Mouse (Mus musculus) liver, embryonic 13.5 days (tissue): ENCODE results near the gene Rbl2. TPM values are rescaled to one million over a fixed set of nuclear protein-coding genes. Genes with fewer than 3 reads are reported as not detected.

Source experiments
- ATAC-seq: fragments of 200-750 bp; cut with Nextera tagmentation; 2 replicates; pipeline ENCODE4 v1.8.0; 2017; ENCODE audit warnings: low read depth, mild to moderate bottlenecking, moderate number of reproducible peaks, moderate library complexity
- DNase-seq: peaks from one replicate; pipeline ENCODE4 v3.0.0; 2022
- H3K27ac ChIP-seq: fragments of 300-500 bp; sonication (generic); 2 replicates; pipeline ENCODE4 v1.5.1; 2015; ENCODE audit warnings: moderate library complexity, mild to moderate bottlenecking, inconsistent platforms
- H3K27me3 ChIP-seq: fragments of 300-500 bp; sonication (generic); 2 replicates; pipeline ENCODE4 v1.6.1; 2015; ENCODE audit warnings: mild to moderate bottlenecking, inconsistent platforms
- H3K36me3 ChIP-seq: fragments of 300-500 bp; sonication (generic); 2 replicates; pipeline ENCODE4 v1.6.1; 2015; ENCODE audit warnings: mild to moderate bottlenecking, inconsistent platforms
- H3K4me1 ChIP-seq: fragments of 300-500 bp; sonication (generic); replicated peaks from 2 replicates; pipeline ENCODE4 v1.6.1; 2015; ENCODE audit warnings: inconsistent platforms
- H3K4me2 ChIP-seq: fragments of 300-500 bp; sonication (generic); 2 replicates; pipeline ENCODE4 v1.6.1; 2015; ENCODE audit warnings: inconsistent platforms, mild to moderate bottlenecking, moderate library complexity
- H3K4me3 ChIP-seq: fragments of 300-500 bp; sonication (generic); replicated peaks from 2 replicates; pipeline ENCODE4 v1.5.1; 2015; ENCODE audit warnings: mild to moderate bottlenecking, inconsistent platforms
- H3K9ac ChIP-seq: fragments of 300-500 bp; sonication (generic); 2 replicates; pipeline ENCODE4 v1.6.1; 2015; ENCODE audit warnings: mild to moderate bottlenecking, inconsistent platforms
- H3K9me3 ChIP-seq: fragments of 300-500 bp; sonication (generic); replicated peaks from 2 replicates; pipeline ENCODE4 v1.6.1; 2016; ENCODE audit warnings: inconsistent platforms
- WGBS: fragments of 180-500 bp; shearing (Covaris S2); methylation state at CpG from one replicate; pipeline ENCODE4 v1.1.7; 2015; ENCODE audit not compliant: insufficient replicate concordance; 5-methylcytosine and 5-hydroxymethylcytosine counted together
- polyA plus RNA-seq: library from polyadenylated mRNA; unstranded; fragments of >200 nt; fragmentation: Nextera tagmentation; extraction: Ambion mirVana; gene quantifications from 2 replicates; pipeline ENCODE4 v1.2.1, GENCODE M21; 2015

Gene Rbl2
- polyA plus RNA-seq, 1 experiment from 2014 or later: 5.0 TPM

DNA sequence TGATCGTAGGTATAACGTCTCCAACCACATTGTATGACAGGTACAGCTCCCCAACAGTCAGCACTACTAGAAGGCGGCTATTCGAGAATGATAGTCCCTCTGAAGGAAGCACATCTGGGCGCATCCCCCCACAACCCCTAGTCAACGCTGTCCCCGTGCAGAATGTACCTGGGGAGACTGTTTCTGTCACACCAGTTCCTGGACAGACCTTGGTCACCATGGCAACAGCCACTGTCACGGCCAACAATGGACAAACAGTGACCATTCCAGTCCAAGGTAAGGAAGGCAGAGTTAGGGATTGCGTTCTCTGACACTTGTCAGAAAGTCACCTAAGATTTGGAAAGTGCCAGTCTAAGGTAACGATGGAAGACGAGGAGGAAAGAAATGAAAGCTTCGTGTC, 36.4 kb downstream of the Rbl2 start:
- Histone ChIP-seq H3K4me3 (no peak overlapping the region), H3K27ac (no peak overlapping the region), H3K4me1 (no peaks in the 10 kb centered on the region), H3K27me3 (no peaks in the 10 kb centered on the region), H3K4me2 (no peak overlapping the region), H3K36me3 (peaks cover 31% of the 10 kb centered on the region), H3K9ac (no peak overlapping the region), H3K9me3 (no peaks in the 10 kb centered on the region)
- 82% methylated on average over 12 of the region's 12 CpGs for WGBS
- no peak for ATAC-seq
- no peak for DNase-seq

DNA sequence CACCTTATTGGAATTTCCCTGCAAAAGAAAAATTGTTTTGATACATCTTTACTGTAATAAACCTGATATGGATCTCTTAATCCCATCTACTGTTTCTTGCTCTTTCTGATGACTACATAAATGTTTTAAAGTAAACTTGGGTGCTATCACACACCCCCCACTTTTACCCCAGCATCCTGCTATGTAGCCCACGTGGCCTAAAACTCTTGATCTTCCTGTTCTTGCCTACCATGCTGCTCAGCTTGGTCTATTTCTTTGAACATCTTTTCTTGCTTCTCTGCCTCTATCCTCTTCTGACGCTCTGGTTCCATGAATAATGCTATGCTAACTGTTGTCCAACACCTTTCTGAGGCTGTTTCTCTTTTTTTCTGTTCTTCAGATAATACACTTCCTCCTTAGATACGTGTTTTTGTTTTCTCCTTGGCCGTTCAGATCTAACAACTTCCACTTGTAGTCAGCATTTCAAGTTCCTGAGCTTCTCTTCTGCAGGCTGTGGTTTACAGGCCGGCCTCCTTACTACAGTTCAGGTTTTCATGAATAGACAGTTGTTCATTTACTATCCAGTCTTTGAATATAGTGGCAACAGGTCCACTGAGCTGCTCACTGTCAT, 42.1 kb downstream of the Rbl2 start:
- DNase-seq: no peak
- no peak overlapping the region; the same call in 1 of the 2 replicates for H3K27ac ChIP-seq
- no peak overlapping the region for H3K9ac ChIP-seq
- no peak for ATAC-seq
- H3K9me3 ChIP-seq: no peaks in the 10 kb centered on the region
- 48% methylated on average over 5 of the region's 5 CpGs for WGBS
- no peak overlapping the region for H3K4me2 ChIP-seq
- no peak overlapping the region for H3K4me3 ChIP-seq
- H3K4me1 ChIP-seq: no peaks in the 10 kb centered on the region
- H3K27me3 ChIP-seq: no peaks in the 10 kb centered on the region
- H3K36me3 ChIP-seq: peaks cover 33% of the 10 kb centered on the region

DNA sequence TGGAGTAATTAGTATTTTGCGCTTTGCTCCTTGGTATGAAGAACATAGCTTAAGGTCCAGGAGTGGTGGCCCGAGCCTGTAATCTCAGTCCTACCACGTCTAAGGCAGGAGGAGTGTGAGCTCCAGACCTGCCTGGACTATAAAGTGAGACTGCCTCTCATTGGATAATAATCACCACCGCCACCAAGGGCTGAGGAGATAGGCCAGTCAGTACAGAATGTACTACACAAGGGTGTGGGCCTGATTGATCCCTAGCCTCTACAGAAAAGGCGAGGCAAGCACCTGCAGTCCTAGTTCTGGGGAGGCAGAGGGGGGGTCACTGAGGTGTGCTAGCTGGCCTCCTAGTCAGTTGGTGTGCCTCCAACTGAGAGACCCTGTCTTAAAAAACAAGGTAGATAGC, 44.6 kb downstream of the Rbl2 start:
- no peak overlapping the region for H3K9ac ChIP-seq
- H3K4me3 ChIP-seq: no peak overlapping the region
- WGBS: 77% methylated on average over 5 of the region's 5 CpGs
- DNase-seq (no peak), ATAC-seq (no peak)
- H3K4me1 ChIP-seq: no peaks in the 10 kb centered on the region
- H3K4me2 ChIP-seq: no peak overlapping the region
- peaks cover 41% of the 10 kb centered on the region for H3K36me3 ChIP-seq
- H3K27ac ChIP-seq: no peak overlapping the region
- no peaks in the 10 kb centered on the region for H3K27me3 ChIP-seq
- H3K9me3 ChIP-seq: no peaks in the 10 kb centered on the region

DNA sequence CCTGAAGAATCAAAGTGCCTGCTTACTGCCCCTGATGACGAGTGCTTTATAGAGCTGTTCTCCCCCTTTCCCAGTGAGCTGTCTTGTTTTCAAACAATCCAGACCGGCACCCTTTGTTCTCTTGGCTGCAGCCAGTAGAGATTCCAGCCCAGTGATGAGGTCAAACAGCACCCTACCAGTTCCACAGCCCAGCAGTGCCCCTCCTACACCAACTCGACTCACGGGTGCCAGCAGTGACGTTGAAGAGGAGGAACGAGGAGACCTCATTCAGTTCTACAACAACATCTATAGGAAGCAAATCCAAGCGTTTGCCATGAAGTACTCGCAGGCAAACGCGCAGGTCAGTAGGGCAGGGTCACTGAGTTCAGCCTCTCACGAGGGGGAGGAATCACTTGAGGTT, 45.1 kb downstream of the Rbl2 start:
- no peaks in the 10 kb centered on the region for H3K4me1 ChIP-seq
- no peaks in the 10 kb centered on the region for H3K27me3 ChIP-seq
- 82% methylated on average over 11 of the region's 11 CpGs for WGBS
- no peak for DNase-seq
- no peak overlapping the region for H3K9ac ChIP-seq
- H3K36me3 ChIP-seq: peaks cover 41% of the 10 kb centered on the region
- no peaks in the 10 kb centered on the region for H3K9me3 ChIP-seq
- H3K27ac ChIP-seq: no peak overlapping the region
- no peak overlapping the region for H3K4me3 ChIP-seq
- H3K4me2 ChIP-seq: no peak overlapping the region
- no peak for ATAC-seq

DNA sequence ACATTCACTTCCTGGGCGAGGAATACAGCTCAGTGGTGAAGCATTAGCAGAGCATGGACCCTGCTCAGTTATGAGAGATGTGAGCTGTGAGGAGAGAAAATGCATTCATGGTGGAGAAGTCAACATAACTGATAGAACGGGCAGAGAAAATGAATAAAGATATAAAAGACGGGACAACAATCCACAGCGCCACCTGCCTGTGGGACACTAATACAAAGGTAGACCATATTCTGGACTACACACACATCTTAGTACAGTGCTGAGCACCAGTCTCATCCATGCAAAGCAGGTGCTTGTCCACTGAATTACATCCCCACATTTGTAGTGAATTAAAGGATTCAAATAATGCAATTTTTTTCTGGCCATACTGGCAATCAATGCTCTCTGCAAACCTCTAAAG, 47.7 kb downstream of the Rbl2 start:
- WGBS: 80% methylated on average over 4 of the region's 4 CpGs
- no peak for ATAC-seq
- Histone ChIP-seq H3K4me3 (no peak overlapping the region), H3K9me3 (no peaks in the 10 kb centered on the region), H3K27me3 (no peaks in the 10 kb centered on the region), H3K9ac (no peak overlapping the region), H3K27ac (no peak overlapping the region), H3K4me1 (no peaks in the 10 kb centered on the region), H3K4me2 (no peak overlapping the region), H3K36me3 (peaks cover 56% of the 10 kb centered on the region)
- DNase-seq: no peak

DNA sequence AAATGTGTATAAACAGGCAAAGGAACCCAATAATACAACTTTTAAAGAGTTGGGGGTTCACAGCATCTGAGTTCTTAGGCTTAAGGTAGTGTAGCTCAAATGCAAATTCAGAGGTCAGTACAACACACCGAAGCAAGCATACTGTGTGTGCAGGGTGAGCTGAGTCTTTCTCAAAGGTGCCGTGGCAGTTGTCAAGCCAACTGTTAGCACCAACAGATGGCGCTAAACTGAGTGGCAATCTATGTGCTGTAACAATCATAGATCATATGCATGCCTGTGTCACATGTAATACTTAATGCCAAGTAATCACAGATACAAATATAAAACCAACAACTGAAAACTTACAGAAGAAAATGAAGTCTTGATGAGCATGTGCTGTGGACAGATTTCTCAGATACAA, 48.3 kb downstream of the Rbl2 start:
- H3K4me1 ChIP-seq: no peaks in the 10 kb centered on the region
- H3K4me3 ChIP-seq: no peak overlapping the region
- DNase-seq (no peak), ATAC-seq (no peak)
- 61% methylated on average over 3 of the region's 3 CpGs for WGBS
- peaks cover 62% of the 10 kb centered on the region for H3K36me3 ChIP-seq
- no peaks in the 10 kb centered on the region for H3K27me3 ChIP-seq
- no peaks in the 10 kb centered on the region for H3K9me3 ChIP-seq
- no peak overlapping the region for H3K9ac ChIP-seq
- H3K4me2 ChIP-seq: no peak overlapping the region
- no peak overlapping the region for H3K27ac ChIP-seq

DNA sequence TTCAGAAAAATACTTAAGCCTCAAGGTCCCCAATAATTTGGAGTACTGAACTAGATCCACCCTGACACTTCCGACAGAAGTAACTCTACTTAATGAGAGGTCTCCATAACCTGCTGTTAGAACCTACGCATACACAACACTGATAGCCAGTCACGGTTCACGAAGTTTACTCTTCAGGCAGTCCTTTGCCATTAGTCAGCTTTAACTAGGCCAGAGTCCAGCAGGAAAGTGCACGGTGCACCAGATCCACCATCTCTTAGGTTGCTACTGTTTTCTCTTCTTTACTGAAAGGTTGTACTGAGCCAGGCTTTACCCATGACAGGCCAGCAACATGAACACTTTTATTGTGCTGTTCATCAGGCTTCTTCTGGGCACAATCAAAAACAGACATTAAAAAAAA, 54.5 kb downstream of the Rbl2 start:
- Histone ChIP-seq H3K4me3 (no peak overlapping the region), H3K9me3 (no peaks in the 10 kb centered on the region), H3K36me3 (peaks cover 53% of the 10 kb centered on the region), H3K27me3 (no peaks in the 10 kb centered on the region), H3K4me1 (no peaks in the 10 kb centered on the region), H3K9ac (no peak overlapping the region), H3K27ac (no peak overlapping the region), H3K4me2 (no peak overlapping the region)
- WGBS: 82% methylated on average over 5 of the region's 5 CpGs
- DNase-seq (no peak), ATAC-seq (no peak)

DNA sequence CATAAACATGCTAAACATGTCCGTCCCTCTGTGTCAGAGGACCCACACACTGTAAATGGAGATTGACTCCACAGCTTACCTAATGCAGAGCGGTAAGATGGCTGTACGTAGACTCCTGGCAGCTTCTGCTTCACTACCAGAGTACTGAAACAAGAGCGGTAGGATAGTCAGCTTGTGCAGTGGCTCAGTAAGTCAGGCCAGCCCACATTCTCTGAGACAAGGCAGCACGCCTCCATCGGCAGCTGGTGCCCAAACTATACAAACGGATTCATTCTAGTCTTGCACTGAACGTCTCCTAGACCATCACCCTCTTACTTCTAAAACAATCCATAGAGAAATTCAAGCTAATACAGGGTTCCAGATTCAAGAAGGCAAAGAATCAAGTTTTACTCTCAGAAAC, 56.9 kb downstream of the Rbl2 start:
- H3K36me3 ChIP-seq: peaks cover 39% of the 10 kb centered on the region
- H3K27me3 ChIP-seq: no peaks in the 10 kb centered on the region
- no peaks in the 10 kb centered on the region for H3K4me1 ChIP-seq
- no peaks in the 10 kb centered on the region for H3K9me3 ChIP-seq
- no peak for DNase-seq
- WGBS: 82% methylated on average over 8 of the region's 8 CpGs
- no peak overlapping the region for H3K9ac ChIP-seq
- H3K27ac ChIP-seq: no peak overlapping the region
- no peak for ATAC-seq
- no peak overlapping the region for H3K4me2 ChIP-seq
- no peak overlapping the region for H3K4me3 ChIP-seq

DNA sequence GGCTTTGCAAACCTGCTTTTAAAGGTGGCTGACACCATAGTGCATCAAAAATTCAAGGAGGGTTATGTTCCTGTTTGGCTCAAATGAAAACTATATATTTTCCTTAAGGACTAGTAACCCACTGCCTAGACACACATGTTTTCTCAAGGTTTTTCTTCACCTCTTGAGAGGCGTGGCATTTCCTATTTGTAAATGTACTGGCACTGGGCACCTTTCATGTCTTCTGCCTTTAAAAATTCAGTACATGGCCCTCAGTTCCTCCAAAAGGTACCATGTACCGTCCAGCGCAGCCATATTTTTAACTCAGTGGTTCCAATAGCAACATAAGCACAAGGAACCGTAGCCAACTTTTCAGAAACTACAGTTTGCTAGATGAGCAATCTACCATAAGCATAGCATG, 62.9 kb downstream of the Rbl2 start:
- no peak overlapping the region for H3K27ac ChIP-seq
- H3K4me3 ChIP-seq: peak overlapping the region; percentile 86
- peaks cover 20% of the 10 kb centered on the region for H3K4me1 ChIP-seq
- 67% methylated on average over 4 of the region's 4 CpGs for WGBS
- H3K27me3 ChIP-seq: no peaks in the 10 kb centered on the region
- peak overlapping the region; percentile 77; the same call in 1 of the 2 replicates for H3K9ac ChIP-seq
- ATAC-seq (no peak), DNase-seq (no peak)
- no peaks in the 10 kb centered on the region for H3K9me3 ChIP-seq
- peak overlapping the region; percentile 91 for H3K4me2 ChIP-seq
- H3K36me3 ChIP-seq: no peaks in the 10 kb centered on the region

DNA sequence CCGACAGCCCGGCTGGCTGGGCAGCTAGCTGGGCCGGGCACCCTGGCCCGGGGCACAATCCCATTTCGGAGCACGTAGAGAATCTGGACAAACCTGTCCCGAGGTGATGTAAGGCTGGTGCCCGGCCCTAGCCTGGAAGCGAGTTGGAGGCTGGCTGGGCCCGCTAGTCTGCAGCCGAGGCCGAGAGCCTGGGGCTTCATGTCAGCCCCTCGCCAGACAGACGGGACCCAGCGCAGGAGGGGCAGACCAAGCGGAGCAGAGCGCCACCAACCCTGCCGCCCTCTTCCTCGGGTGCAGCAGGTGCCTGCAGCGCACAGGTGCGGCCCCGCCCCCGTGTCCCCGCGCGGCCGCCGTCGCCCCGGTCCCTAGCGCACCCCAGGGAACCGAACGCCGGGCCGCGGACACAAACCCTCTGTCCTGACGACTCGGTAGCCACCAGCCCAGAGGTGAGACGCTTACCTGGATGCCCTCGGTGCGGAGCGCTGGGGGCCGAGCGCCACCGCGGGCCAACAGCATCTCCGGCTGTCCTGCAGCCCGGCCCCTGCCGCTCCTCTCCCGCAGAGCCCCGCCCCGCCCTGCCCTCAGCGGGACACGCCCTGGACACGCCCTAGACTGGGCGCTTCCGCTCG, 63.7 kb downstream of the Rbl2 start:
- under 1% methylated on average over 58 of the region's 58 CpGs for WGBS
- ATAC-seq (peak; percentile 61), DNase-seq (no peak)
- Histone ChIP-seq H3K9me3 (no peaks in the 10 kb centered on the region), H3K27me3 (no peaks in the 10 kb centered on the region), H3K4me2 (peak overlapping the region; percentile 91), H3K9ac (peak overlapping the region; percentile 77), H3K4me3 (peak overlapping the region; percentile 86), H3K27ac (no peak overlapping the region; the same call in 1 of the 2 replicates), H3K4me1 (peaks cover 20% of the 10 kb centered on the region), H3K36me3 (no peaks in the 10 kb centered on the region)

DNA sequence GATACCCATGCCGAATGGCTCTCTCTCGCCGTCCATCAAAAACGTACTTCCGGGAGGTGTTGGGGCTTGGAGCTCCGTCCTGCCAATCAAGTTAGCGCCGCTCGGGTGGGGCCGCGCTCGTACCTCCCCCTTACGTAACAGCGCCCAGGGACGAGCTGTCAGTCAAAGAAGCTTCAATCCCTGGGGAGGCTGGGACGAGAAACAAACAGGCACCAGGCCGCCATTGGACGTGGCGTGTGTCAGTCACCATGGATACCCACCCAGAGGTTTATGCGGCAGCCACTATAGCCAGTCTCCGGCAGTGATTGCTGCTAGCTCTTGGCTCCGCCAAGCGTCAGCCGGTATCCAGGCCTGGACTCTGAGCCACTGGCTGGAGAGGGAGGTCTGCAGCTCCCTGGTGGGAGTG, 64.2 kb downstream of the Rbl2 start:
- H3K27ac ChIP-seq: no peak overlapping the region
- H3K4me1 ChIP-seq: peaks cover 20% of the 10 kb centered on the region
- no peaks in the 10 kb centered on the region for H3K9me3 ChIP-seq
- H3K27me3 ChIP-seq: no peaks in the 10 kb centered on the region
- ATAC-seq: peak; percentile 99
- peak; percentile 98 for DNase-seq
- peak overlapping the region; percentile 86 for H3K4me3 ChIP-seq
- H3K9ac ChIP-seq: peak overlapping the region; percentile 52
- no peaks in the 10 kb centered on the region for H3K36me3 ChIP-seq
- peak overlapping the region; percentile 91 for H3K4me2 ChIP-seq
- WGBS: 0% methylated on average over 24 of the region's 24 CpGs

DNA sequence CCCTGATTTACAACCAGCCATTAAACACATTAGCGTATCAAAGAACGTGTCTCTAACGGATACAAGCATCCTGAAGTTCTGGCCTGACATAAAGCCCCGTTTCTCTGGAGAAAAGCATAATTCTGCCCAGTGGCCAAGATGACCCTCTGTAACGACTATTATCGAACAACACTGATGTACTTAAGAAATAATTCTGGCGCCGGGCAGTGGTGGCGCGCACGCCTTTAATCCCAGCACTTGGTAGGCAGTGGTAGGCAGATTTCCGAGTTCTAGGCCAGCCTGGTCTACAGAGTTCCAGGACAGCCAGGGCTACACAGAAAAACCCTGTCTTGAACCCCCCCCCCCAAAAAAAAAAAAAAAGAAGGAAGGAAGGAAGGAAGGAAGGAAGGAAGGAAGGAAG, 64.8 kb downstream of the Rbl2 start:
- H3K27ac ChIP-seq: no peak overlapping the region
- peaks cover 20% of the 10 kb centered on the region for H3K4me1 ChIP-seq
- 68% methylated on average over 12 of the region's 12 CpGs for WGBS
- ATAC-seq (no peak), DNase-seq (no peak)
- H3K27me3 ChIP-seq: no peaks in the 10 kb centered on the region
- H3K4me2 ChIP-seq: peak overlapping the region; percentile 91
- no peaks in the 10 kb centered on the region for H3K36me3 ChIP-seq
- peak overlapping the region; percentile 86 for H3K4me3 ChIP-seq
- no peaks in the 10 kb centered on the region for H3K9me3 ChIP-seq
- no peak overlapping the region for H3K9ac ChIP-seq
